Mouse (Mus musculus): ENCODE measurements at regions not wholly inside any gene's neighbourhood (a gene's known extent, or its start where the extent isn't known, plus 50 kb on each side); places are given as distances from the start of the nearest gene placed in this dataset.

- DNase-seq = no peak
These were observed 69.8 kb upstream of the Slc45a1 start for GRCm38 (mm10) chr4:150721619-150722283.

DNA sequence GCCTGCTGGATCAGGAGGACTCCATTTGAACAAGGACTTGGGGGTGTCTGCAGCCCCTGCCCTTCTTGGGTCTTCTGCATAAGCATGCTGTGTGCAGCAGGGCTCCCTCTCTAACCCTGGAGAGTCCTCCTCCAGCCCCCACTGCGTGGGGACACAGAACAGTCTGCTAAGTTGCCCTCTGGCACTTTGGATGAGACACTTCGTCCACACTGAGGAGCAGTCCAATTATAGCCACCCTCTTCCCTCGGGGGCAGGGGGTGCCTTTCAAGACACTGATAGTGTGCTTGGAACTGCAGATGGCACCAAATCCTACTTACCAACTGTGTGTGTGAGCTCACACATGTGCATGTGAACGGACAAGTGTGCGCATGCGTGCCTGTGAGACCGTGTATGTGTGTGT is 65.9 kb upstream of the Slc45a1 start:
- DNase-seq = no peak

DNA sequence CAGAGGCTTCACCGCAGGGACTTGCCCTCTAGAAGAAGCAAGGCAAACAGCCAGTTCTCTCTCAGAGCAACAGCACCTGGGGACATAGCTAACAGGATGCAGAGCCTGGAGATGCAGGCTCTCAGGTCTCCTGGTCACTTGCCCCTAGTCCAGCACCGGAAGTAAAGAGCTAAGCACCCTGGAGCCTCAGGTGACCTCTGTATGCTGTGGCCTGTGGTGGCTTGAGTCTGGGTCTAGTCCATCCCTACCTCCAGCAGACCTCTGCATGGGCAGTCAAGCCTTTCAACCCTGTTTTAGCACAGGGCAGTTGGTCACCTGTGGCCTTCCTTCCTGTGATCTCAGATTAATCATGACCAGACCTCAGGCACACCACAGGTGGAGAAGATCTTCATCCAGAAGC is 63.1 kb upstream of the Slc45a1 start:
- DNase-seq = no peak

DNA sequence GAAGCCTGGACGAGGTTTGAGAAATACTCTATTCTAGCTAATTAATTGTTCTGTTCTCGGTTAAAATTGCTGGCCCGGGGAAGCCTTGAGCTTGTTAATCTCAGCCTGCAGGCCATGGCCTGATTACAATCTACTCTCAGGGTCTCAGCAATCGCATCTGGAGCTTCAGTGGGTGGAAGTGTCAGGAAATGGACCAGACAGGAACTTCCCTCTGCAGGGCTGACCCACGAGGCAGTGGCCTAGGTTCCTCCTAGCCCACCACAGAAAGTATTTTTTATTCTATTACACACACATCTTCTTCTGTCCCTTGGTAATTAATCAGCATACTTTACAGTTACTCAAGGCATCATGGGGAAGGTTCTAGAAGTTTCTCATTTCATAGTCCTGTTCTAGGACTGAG is 61.3 kb upstream of the Slc45a1 start:
- no peak for DNase-seq

DNA sequence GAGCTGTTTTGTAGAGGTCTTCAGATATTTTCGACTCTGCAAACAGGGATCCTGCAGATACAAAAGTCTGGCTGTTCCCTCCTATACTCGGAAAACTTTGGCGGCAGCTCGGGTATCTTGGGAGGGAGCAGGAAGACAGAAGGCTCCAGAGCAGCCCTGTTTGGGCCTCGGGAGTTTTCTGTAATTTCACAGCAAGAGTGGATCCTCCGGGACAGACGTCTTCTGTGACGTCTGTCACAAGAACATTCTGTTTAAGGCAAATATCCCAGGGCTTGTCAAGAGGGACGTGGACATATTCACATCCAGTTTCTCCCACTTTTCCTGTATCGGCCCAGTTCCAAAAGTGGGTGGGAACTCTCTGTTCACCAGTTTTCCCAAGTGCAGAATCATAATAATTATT is 60.9 kb upstream of the Slc45a1 start:
- no peak for DNase-seq

- DNase-seq = no peak
These were observed 59.7 kb upstream of the Slc45a1 start for GRCm38 (mm10) chr4:150711646-150712045.

- no peak for DNase-seq
These were observed 57.6 kb upstream of the Slc45a1 start for GRCm38 (mm10) chr4:150709391-150710130.

DNA sequence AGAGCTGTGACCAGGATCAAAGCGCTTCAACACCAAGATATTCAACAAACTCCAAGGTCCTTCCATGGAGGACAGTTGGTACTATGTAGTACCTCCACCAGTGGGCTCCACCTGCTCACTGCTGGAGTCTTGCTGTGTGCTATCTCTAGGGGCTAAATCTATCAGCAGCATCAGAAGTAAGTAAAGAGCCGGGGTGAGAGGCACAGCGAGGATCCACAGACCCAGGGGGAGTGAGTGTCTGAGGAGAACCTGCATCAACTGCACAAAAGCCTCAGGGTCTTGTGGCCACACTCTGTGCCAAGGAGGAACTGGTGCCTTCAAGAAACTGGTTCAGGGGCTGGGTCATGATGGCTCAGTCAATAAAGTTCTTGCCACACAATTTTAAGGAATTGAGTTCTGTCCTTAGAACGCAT is 56.6 kb upstream of the Slc45a1 start:
- DNase-seq = no peak

GRCm38 (mm10) chr4:150707725-150708571 is 56.0 kb upstream of the Slc45a1 start:
- DNase-seq = peak; percentile 47

- DNase-seq = no peak
These were observed 55.1 kb upstream of the Slc45a1 start for GRCm38 (mm10) chr4:150706793-150707724.

GRCm38 (mm10) chr4:150706291-150706690 is 54.3 kb upstream of the Slc45a1 start:
- DNase-seq = no peak

GRCm38 (mm10) chr4:150703266-150703665 is 51.3 kb upstream of the Slc45a1 start:
- DNase-seq = no peak

All from cerebellum, adult 9-11 months (tissue).